ENCODE assay signal across 19 mouse cellular contexts in the genomic region with DNA sequence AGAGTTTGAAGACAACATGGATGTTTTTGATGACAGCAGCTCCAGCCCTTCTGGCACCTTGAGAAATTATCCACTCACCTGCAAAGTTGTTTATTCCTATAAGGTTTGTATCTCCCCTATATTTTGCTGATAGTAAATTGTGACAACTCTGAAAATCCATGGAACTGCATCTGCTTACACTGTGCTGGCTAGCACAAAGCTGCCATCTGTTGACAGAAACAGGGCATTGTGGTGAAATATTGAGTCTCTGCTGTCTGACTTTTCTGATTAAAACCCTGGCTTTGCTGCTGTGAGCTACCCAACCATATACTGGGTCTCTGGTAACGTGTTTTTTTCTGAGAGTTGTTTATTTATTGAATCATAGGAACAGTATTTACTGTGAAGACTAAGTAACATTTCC. TPM values are rescaled to one million over a fixed set of nuclear protein-coding genes. Genes with fewer than 3 reads are reported as not detected.
DNase-seq lines count a peak whose midpoint lies in the region; ATAC-seq and TF ChIP-seq lines count a peak whose summit lies in the region.
"Had no signal": no experiment of that assay in that cellular context is flagged by ENCODE, and none has a peak within 500 bp of the region (broad histone marks: within the 10 kb centered on the region; RNA-seq: fewer than 3 reads in every experiment).

No protein-coding gene starts in this region.

- DNase-seq in gastrocnemius, adult 2 months: no peak
- no peak for DNase-seq in gastrocnemius, adult 8-10 months (ENCODE audit: low spot score in 2 of 2)
- DNase-seq in liver, embryonic 13.5 days: no peak
- no peak for DNase-seq in liver, embryonic 11.5 days (ENCODE audit: low spot score)
- peak; percentile 50 for DNase-seq in 416B (ENCODE audit: low read depth)
- DNase-seq in brain, embryonic 14.5 days (ENCODE audit: low read depth): peak; percentile 30
- DNase-seq in cerebellum, postnatal 36 days: no peak
- DNase-seq: adrenal gland, postnatal 25 days; B cell, adult 2 months; cerebellum, adult 11 months; cerebellum, postnatal 25 days; kidney, adult 11 months; kidney, postnatal 25 days; layer of hippocampus, postnatal 36 days; thymus, postnatal 36 days had no signal

- no peak overlapping the region for H3K27ac ChIP-seq in gastrocnemius, adult 2 months
- peak overlapping the region; percentile 54; the same call in 1 of the 2 replicates for H3K27ac ChIP-seq in liver, embryonic 13.5 days
- H3K27ac ChIP-seq in liver, embryonic 11.5 days (ENCODE audit: low read depth, low read length): no peak overlapping the region
- H3K27ac ChIP-seq: heart, embryonic 13.5 days; limb, embryonic 10.5 days; midbrain, embryonic 10.5 days had no signal

- no peaks in the 10 kb centered on the region for H3K9me3 ChIP-seq in liver, embryonic 13.5 days (replicated peaks)
- no peaks in the 10 kb centered on the region for H3K9me3 ChIP-seq in liver, embryonic 11.5 days (ENCODE audit: control insufficient read depth, low read length)
- H3K9me3 ChIP-seq: heart, embryonic 13.5 days; limb, embryonic 10.5 days; midbrain, embryonic 10.5 days had no signal

- peaks cover 45% of the 10 kb centered on the region for H3K4me1 ChIP-seq in liver, embryonic 13.5 days (replicated peaks)
- peaks cover 17% of the 10 kb centered on the region for H3K4me1 ChIP-seq in liver, embryonic 11.5 days (replicated peaks; ENCODE audit: control insufficient read depth, insufficient read depth, low read length)
- H3K4me1 ChIP-seq: limb, embryonic 10.5 days; midbrain, embryonic 10.5 days had no signal

- no peaks in the 10 kb centered on the region for H3K27me3 ChIP-seq in liver, embryonic 13.5 days
- H3K27me3 ChIP-seq in liver, embryonic 11.5 days (replicated peaks; ENCODE audit: control insufficient read depth, insufficient read depth, low read length): no peaks in the 10 kb centered on the region
- H3K27me3 ChIP-seq: heart, embryonic 13.5 days had no signal

- H3K9ac ChIP-seq in liver, embryonic 13.5 days: no peak overlapping the region
- no peak overlapping the region for H3K9ac ChIP-seq in liver, embryonic 11.5 days (ENCODE audit: low read depth, low read length)
- H3K9ac ChIP-seq: heart, embryonic 13.5 days had no signal

- TF ChIP-seq CTCF in gastrocnemius, adult 2 months (IDR thresholded peaks at IDR 0.05): peak; percentile 26; the same call in 1 of the 2 replicates
- peak; percentile 22; the same call in 1 of the 2 replicates for TF ChIP-seq CTCF in brain, embryonic 14.5 days (IDR thresholded peaks at IDR 0.05; ENCODE audit: borderline replicate concordance, extremely low read depth, insufficient read depth, insufficient read length)

- peaks cover 10% of the 10 kb centered on the region for H3K36me3 ChIP-seq in liver, embryonic 13.5 days
- H3K36me3 ChIP-seq in liver, embryonic 11.5 days (ENCODE audit: control insufficient read depth, insufficient read depth, low read length): peaks cover 2% of the 10 kb centered on the region; the same call in 1 of the 2 replicates

- no peak for ATAC-seq in liver, embryonic 13.5 days (ENCODE audit: low read depth)
- no peak for ATAC-seq in liver, embryonic 11.5 days (replicated peaks; ENCODE audit: low FRiP score)
- no peak for ATAC-seq in erythroblast, adult 5-6 weeks (replicated peaks; ENCODE audit: low FRiP score, poor library complexity, severe bottlenecking)

- H3K4me2 ChIP-seq in liver, embryonic 13.5 days: no peak overlapping the region
- H3K4me2 ChIP-seq in liver, embryonic 11.5 days: no peak overlapping the region
- H3K4me2 ChIP-seq: heart, embryonic 13.5 days had no signal

- intact Hi-C loops in gastrocnemius, adult 2 months (cut with DNase I): no loop called here

- WGBS in liver, embryonic 13.5 days (ENCODE audit: insufficient replicate concordance): 47% methylated on average over 1 of the region's 1 CpGs
- 75% methylated on average over 1 of the region's 1 CpGs for WGBS in liver, embryonic 11.5 days

- no peak for TF ChIP-seq POLR2A in brain, embryonic 14.5 days (IDR thresholded peaks at IDR 0.05; ENCODE audit: borderline replicate concordance, extremely low read depth, insufficient read depth, insufficient read length, poor library complexity, severe bottlenecking)

- H3K4me3 ChIP-seq in gastrocnemius, adult 2 months: no peak overlapping the region
- no peak overlapping the region for H3K4me3 ChIP-seq in liver, embryonic 13.5 days (replicated peaks)
- no peak overlapping the region for H3K4me3 ChIP-seq in liver, embryonic 11.5 days (ENCODE audit: low read depth, low read length)
- H3K4me3 ChIP-seq: heart, embryonic 13.5 days; limb, embryonic 10.5 days; midbrain, embryonic 10.5 days had no signal

RNA-seq across cellular contexts. Expression of a gene that starts 30.4 kb away (rescaled TPM):
- 10 to 100 TPM in 1 of 2 experiments, 1 to 10 TPM in 1; 8.0 to 12.0 TPM for total RNA-seq in gastrocnemius, adult 2 months (2021)
- 1 to 10 TPM; 3.2 to 5.3 (median 4.3) TPM for total RNA-seq in gastrocnemius, adult 8-10 months (2022)
- polyA plus RNA-seq in liver, embryonic 13.5 days (2015; fragmentation: Nextera tagmentation; extraction: Ambion mirVana): 4.2 and 4.9 TPM in 2 replicates
- polyA plus RNA-seq in liver, embryonic 11.5 days (2014; fragmentation: Nextera tagmentation; extraction: Ambion mirVana): 5.7 and 6.4 TPM in 2 replicates
- 21.6 and 29.6 TPM in 2 replicates for polyA plus RNA-seq in brain, embryonic 14.5 days (2012; rRNA removed)
- total RNA-seq in erythroblast, adult 5-6 weeks (2015; ENCODE audit: low replicate concordance): 1.7 and 3.3 TPM in 2 replicates
- 0.70 and 1.2 TPM in 2 replicates for total RNA-seq in erythroblast, adult 5-6 weeks (2017; ENCODE audit: low replicate concordance)

RNA-seq across cellular contexts. Expression of a gene that starts 45.3 kb away (rescaled TPM):
- 10 to 100 TPM; 32.5 to 49.8 TPM for total RNA-seq in gastrocnemius, adult 2 months (2021)
- total RNA-seq in gastrocnemius, adult 8-10 months (2022): 10 to 100 TPM; 34.9 to 48.5 (median 43.7) TPM
- 78.5 and 81.3 TPM in 2 replicates for polyA plus RNA-seq in liver, embryonic 13.5 days (2015; fragmentation: Nextera tagmentation; extraction: Ambion mirVana)
- polyA plus RNA-seq in liver, embryonic 11.5 days (2014; fragmentation: Nextera tagmentation; extraction: Ambion mirVana): 86.4 and 93.9 TPM in 2 replicates
- polyA plus RNA-seq in brain, embryonic 14.5 days (2012; rRNA removed): 11.6 and 17.9 TPM in 2 replicates
- total RNA-seq in erythroblast, adult 5-6 weeks (2015; ENCODE audit: low replicate concordance): 37.4 and 49.8 TPM in 2 replicates
- total RNA-seq in erythroblast, adult 5-6 weeks (2017; ENCODE audit: low replicate concordance): 24.4 and 39.0 TPM in 2 replicates

Comparison
In these comparisons a context has a peak if more than half of its experiments do, and no peak if none do; other contexts are left out.
1. DNase-seq: peak in 416B (single experiment) and brain, embryonic 14.5 days (single experiment); none in gastrocnemius, adult 2 months (single experiment), gastrocnemius, adult 8-10 months (0 of 2), liver, embryonic 13.5 days (single experiment), liver, embryonic 11.5 days (single experiment) and cerebellum, postnatal 36 days (0 of 2).